Mouse (Mus musculus) heart, embryonic 12.5 days (tissue): ENCODE measurements around the gene Efcab9. TPM values are rescaled to one million over a fixed set of nuclear protein-coding genes. Genes with fewer than 3 reads are reported as not detected.

Source experiments
- ATAC-seq: fragments of 200-750 bp; cut with Nextera tagmentation; 2 replicates; pipeline ENCODE4 v1.8.0; 2017; ENCODE audit warnings: moderate TSS enrichment, moderate library complexity; ENCODE audit not compliant: insufficient number of reproducible peaks, low FRiP score
- H3K27ac ChIP-seq: fragments of 300-500 bp; sonication (generic); 2 replicates; pipeline ENCODE4 v1.5.1; 2016; ENCODE audit warnings: mild to moderate bottlenecking, moderate library complexity; ENCODE audit not compliant: poor library complexity, severe bottlenecking
- H3K27me3 ChIP-seq: fragments of 300-500 bp; sonication (generic); replicated peaks from 2 replicates; pipeline ENCODE4 v1.6.1; 2016; ENCODE audit warnings: mild to moderate bottlenecking, moderate library complexity
- H3K36me3 ChIP-seq: fragments of 300-500 bp; sonication (generic); 2 replicates; pipeline ENCODE4 v1.6.1; 2016; ENCODE audit warnings: mild to moderate bottlenecking, moderate library complexity
- H3K4me1 ChIP-seq: fragments of 300-500 bp; sonication (generic); replicated peaks from 2 replicates; pipeline ENCODE4 v1.6.1; 2016; ENCODE audit warnings: mild to moderate bottlenecking
- H3K4me2 ChIP-seq: fragments of 300-500 bp; sonication (generic); 2 replicates; pipeline ENCODE4 v1.6.1; 2016; ENCODE audit warnings: mild to moderate bottlenecking, moderate library complexity
- H3K4me3 ChIP-seq: fragments of 300-500 bp; sonication (generic); 2 replicates; pipeline ENCODE4 v1.5.1; 2016; ENCODE audit warnings: mild to moderate bottlenecking
- H3K9ac ChIP-seq: fragments of 300-500 bp; sonication (generic); 2 replicates; pipeline ENCODE4 v1.6.1; 2016; ENCODE audit warnings: mild to moderate bottlenecking, moderate library complexity
- H3K9me3 ChIP-seq: fragments of 300-500 bp; sonication (generic); replicated peaks from 2 replicates; pipeline ENCODE4 v1.6.1; 2016; ENCODE audit warnings: mild to moderate bottlenecking, moderate library complexity
- WGBS: fragments of 180-500 bp; shearing (Covaris S2); methylation state at CpG from one replicate; pipeline ENCODE4 v1.1.7; 2016; 5-methylcytosine and 5-hydroxymethylcytosine counted together
- polyA plus RNA-seq: library from polyadenylated mRNA; unstranded; fragments of >200 nt; fragmentation: Nextera tagmentation; extraction: Ambion mirVana; gene quantifications from 2 replicates; pipeline ENCODE4 v1.2.1, GENCODE M21; 2016

The Efcab9 gene
- polyA plus RNA-seq, result 0.31 and 0.36 TPM in 2 replicates

- Histone ChIP-seq H3K9ac (peak within 1 kb of the TSS; percentile 75), H3K36me3 (no peaks in the 10 kb centered on the region), H3K27ac (no peak within 1 kb of the TSS), H3K4me3 (peak within 1 kb of the TSS; percentile 74), H3K4me2 (peak within 1 kb of the TSS; percentile 88), H3K27me3 (peaks cover 5% of the 10 kb centered on the region; the same call in 1 of the 2 replicates), H3K4me1 (peaks cover 21% of the 10 kb centered on the region), H3K9me3 (no peaks in the 10 kb centered on the region)
- ATAC-seq, result no peak; the same call in 1 of the 2 replicates
- WGBS, result 3% methylated on average over 33 of the region's 33 CpGs
Observed at GRCm38 (mm10) chr11:32531871-32532764, at the start of gene Efcab9. Gene Efcab9 (minus strand): TSS chr11:32532081.

GRCm38 (mm10) chr11:32581031-32581430 lies 49.1 kb upstream of the Efcab9 start:
- Histone ChIP-seq H3K9ac (no peak overlapping the region), H3K27me3 (no peaks in the 10 kb centered on the region), H3K9me3 (no peaks in the 10 kb centered on the region), H3K27ac (no peak overlapping the region), H3K4me1 (peaks cover 17% of the 10 kb centered on the region), H3K4me2 (no peak overlapping the region), H3K4me3 (no peak overlapping the region), H3K36me3 (no peaks in the 10 kb centered on the region)
- 60% methylated on average over 2 of the region's 2 CpGs for WGBS
- no peak for ATAC-seq

- no peaks in the 10 kb centered on the region for H3K9me3 ChIP-seq
- no peaks in the 10 kb centered on the region for H3K36me3 ChIP-seq
- H3K27ac ChIP-seq, result no peak overlapping the region
- peaks cover 17% of the 10 kb centered on the region for H3K4me1 ChIP-seq
- H3K27me3 ChIP-seq, result no peaks in the 10 kb centered on the region
- ATAC-seq, result 0 out of 2 replicates have a peak, but pooled peaks have one; percentile 53
- no peak overlapping the region for H3K4me2 ChIP-seq
- H3K9ac ChIP-seq, result no peak overlapping the region
- H3K4me3 ChIP-seq, result no peak overlapping the region
- WGBS, result 76% methylated on average over 16 of the region's 16 CpGs
Observed at GRCm38 (mm10) chr11:32580305-32580947, 48.5 kb upstream of the Efcab9 start.

DNA sequence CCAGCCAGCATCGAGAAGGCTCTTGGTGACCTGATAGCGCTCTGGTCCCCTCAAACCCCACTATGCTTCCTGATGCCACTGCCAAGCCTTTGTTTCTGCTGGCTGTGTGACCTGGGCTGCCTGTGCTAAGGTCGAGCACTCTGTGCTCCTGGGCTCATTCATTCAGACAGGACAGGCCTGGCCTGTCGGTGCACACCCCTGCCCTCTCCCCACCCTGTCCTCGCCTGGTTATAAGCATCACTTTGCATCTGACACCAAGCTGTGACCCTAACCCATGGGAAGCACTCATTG lies 44.8 kb upstream of the Efcab9 start:
- H3K9ac ChIP-seq, result no peak overlapping the region
- no peaks in the 10 kb centered on the region for H3K36me3 ChIP-seq
- H3K27me3 ChIP-seq, result no peaks in the 10 kb centered on the region
- H3K27ac ChIP-seq, result no peak overlapping the region
- no peak overlapping the region for H3K4me3 ChIP-seq
- WGBS, result 49% methylated on average over 5 of the region's 5 CpGs
- no peak overlapping the region for H3K4me2 ChIP-seq
- H3K9me3 ChIP-seq, result no peaks in the 10 kb centered on the region
- peaks cover 7% of the 10 kb centered on the region; the same call in 1 of the 2 replicates for H3K4me1 ChIP-seq
- no peak for ATAC-seq

- H3K4me1 ChIP-seq, result peaks cover 7% of the 10 kb centered on the region; the same call in 1 of the 2 replicates
- no peaks in the 10 kb centered on the region for H3K36me3 ChIP-seq
- H3K27me3 ChIP-seq, result no peaks in the 10 kb centered on the region
- no peak for ATAC-seq
- WGBS, result 89% methylated on average over 6 of the region's 6 CpGs
- no peaks in the 10 kb centered on the region for H3K9me3 ChIP-seq
- no peak overlapping the region for H3K4me2 ChIP-seq
- H3K9ac ChIP-seq, result no peak overlapping the region
- no peak overlapping the region for H3K4me3 ChIP-seq
- no peak overlapping the region for H3K27ac ChIP-seq
Observed at GRCm38 (mm10) chr11:32575964-32576759, 44.3 kb upstream of the Efcab9 start.

DNA sequence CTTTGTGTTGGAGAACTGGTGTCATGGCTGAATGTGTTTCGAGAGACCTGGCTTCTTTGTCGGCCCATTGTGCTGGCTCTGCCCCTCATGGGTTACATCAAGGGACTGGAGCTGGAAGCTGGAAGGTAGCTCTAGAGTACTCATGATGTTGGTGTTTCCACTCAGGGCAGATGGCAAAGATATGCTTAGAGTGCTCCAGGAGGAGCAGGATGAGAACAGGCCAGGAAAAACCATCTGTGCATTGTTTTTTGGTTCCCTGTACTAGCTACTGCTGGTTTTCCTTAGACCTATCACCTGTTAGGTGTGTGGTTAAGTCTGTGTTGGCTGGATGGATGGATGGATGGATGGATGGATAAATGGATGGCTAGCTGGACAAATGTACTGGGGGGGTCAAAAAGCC lies 41.8 kb upstream of the Efcab9 start:
- no peaks in the 10 kb centered on the region for H3K9me3 ChIP-seq

GRCm38 (mm10) chr11:32571103-32571502 lies 39.2 kb upstream of the Efcab9 start:
- no peak overlapping the region for H3K4me2 ChIP-seq
- 77% methylated on average over 6 of the region's 6 CpGs for WGBS

More for the DNA sequence above, 41.8 kb upstream of the Efcab9 start:
- H3K4me2 ChIP-seq, result no peak overlapping the region
- 87% methylated on average over 2 of the region's 2 CpGs for WGBS
- no peaks in the 10 kb centered on the region for H3K27me3 ChIP-seq
- H3K36me3 ChIP-seq, result no peaks in the 10 kb centered on the region
- no peak overlapping the region for H3K4me3 ChIP-seq
- ATAC-seq, result no peak
- no peak overlapping the region for H3K27ac ChIP-seq
- peaks cover 7% of the 10 kb centered on the region; the same call in 1 of the 2 replicates for H3K4me1 ChIP-seq
- no peak overlapping the region for H3K9ac ChIP-seq

GRCm38 (mm10) chr11:32568637-32569293 lies 36.9 kb upstream of the Efcab9 start:
- Histone ChIP-seq H3K9ac (no peak overlapping the region), H3K9me3 (no peaks in the 10 kb centered on the region), H3K4me1 (peaks cover 29% of the 10 kb centered on the region), H3K4me2 (no peak overlapping the region), H3K27ac (no peak overlapping the region), H3K36me3 (no peaks in the 10 kb centered on the region), H3K4me3 (no peak overlapping the region), H3K27me3 (0 out of 2 replicates have a peak, but pooled peaks cover under 1% of the 10 kb centered on the region)
- WGBS, result 77% methylated on average over 15 of the region's 15 CpGs
- ATAC-seq, result no peak

More at GRCm38 (mm10) chr11:32571103-32571502, 39.2 kb upstream of the Efcab9 start:
- no peak overlapping the region for H3K4me3 ChIP-seq
- no peaks in the 10 kb centered on the region for H3K9me3 ChIP-seq
- peaks cover 13% of the 10 kb centered on the region for H3K4me1 ChIP-seq
- no peaks in the 10 kb centered on the region for H3K36me3 ChIP-seq
- no peak overlapping the region for H3K9ac ChIP-seq
- no peak overlapping the region for H3K27ac ChIP-seq
- no peaks in the 10 kb centered on the region for H3K27me3 ChIP-seq
- ATAC-seq, result no peak

DNA sequence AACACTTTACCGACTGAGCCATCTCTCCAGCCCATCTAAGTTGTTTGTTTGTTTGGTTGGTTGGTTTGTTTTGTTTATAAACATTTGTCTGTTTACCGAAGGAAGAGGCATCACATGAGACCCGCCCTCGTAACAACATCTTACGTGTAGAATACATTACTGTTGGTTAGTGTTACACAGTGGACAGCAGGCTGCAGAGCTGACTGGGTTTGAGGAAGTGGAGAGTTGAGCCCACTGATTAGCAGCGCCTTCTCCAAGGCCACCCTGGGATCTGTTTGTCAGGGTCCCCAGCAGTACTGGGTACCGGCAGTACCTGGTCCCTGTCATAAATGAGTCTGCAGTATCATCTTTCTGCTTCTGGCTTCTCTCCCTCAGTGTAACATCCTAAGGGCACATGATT lies 36.2 kb upstream of the Efcab9 start:
- Histone ChIP-seq H3K27ac (no peak overlapping the region), H3K9me3 (no peaks in the 10 kb centered on the region), H3K4me3 (no peak overlapping the region), H3K27me3 (0 out of 2 replicates have a peak, but pooled peaks cover 2% of the 10 kb centered on the region), H3K4me2 (no peak overlapping the region), H3K4me1 (peaks cover 29% of the 10 kb centered on the region), H3K9ac (no peak overlapping the region), H3K36me3 (no peaks in the 10 kb centered on the region)
- WGBS, result 77% methylated on average over 7 of the region's 7 CpGs
- ATAC-seq, result no peak

DNA sequence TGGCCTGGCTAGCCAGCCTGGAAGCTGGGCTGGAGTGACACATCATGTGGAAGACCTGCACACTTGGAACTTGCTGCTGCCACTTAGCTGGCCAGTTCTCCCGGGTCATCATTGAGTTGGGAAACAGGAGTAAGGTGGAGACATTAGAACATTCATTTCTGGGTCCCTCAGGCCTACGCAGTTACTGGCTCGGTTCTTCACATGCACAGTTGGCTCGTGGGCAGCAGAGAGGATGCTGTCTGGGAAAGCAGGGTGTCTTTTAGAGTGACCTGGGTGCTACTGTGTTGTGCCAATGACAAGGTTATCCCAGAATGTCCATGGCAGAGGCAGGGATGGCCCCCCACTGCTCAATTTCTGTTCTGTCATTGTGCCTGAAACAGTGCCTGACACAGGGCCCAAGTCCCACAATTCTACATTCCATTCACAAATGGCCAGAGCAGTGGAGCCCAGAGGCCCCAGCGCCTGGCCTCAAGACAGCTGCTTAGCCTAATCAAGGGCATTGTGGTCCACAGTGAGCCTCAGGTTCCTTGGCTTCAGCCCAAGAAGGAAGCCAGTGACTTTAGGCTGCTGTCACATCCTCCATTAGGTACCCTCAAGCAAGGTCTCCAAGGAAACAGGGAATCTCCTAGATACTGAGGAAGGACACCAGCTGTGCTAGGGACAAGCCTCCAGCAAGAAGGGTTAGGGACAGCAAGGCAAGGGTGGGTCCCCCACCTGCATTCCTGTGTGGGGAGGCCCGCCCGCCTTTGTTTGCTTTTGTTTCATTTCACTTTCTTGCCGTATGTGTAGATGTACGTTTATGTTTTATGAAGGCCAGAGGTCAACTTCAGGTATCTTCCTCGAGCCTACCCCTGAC lies 35.3 kb upstream of the Efcab9 start:
- H3K4me2 ChIP-seq, result no peak overlapping the region
- H3K36me3 ChIP-seq, result no peaks in the 10 kb centered on the region
- H3K9me3 ChIP-seq, result no peaks in the 10 kb centered on the region
- no peak overlapping the region for H3K9ac ChIP-seq
- H3K4me3 ChIP-seq, result no peak overlapping the region
- peaks cover 34% of the 10 kb centered on the region for H3K4me1 ChIP-seq
- WGBS, result 90% methylated on average over 10 of the region's 10 CpGs
- H3K27me3 ChIP-seq, result 0 out of 2 replicates have a peak, but pooled peaks cover 2% of the 10 kb centered on the region
- 0 out of 2 replicates have a peak, but pooled peaks have one; percentile 2 for ATAC-seq
- no peak overlapping the region for H3K27ac ChIP-seq
